Mouse (Mus musculus): ENCODE measurements at regions not wholly inside any gene's neighbourhood (a gene's known extent, or its start where the extent isn't known, plus 50 kb on each side); places are given as distances from the start of the nearest gene placed in this dataset.

- no peaks in the 10 kb centered on the region for H3K9me3 ChIP-seq (ENCODE audit: control insufficient read depth, low read length)
- H3K27ac ChIP-seq (ENCODE audit: low read depth, low read length), result no peak overlapping the region
- no peaks in the 10 kb centered on the region for H3K4me1 ChIP-seq (ENCODE audit: control insufficient read depth, insufficient read depth, low read length)
- no peak overlapping the region for H3K4me3 ChIP-seq (ENCODE audit: low read length)
- H3K4me2 ChIP-seq (replicated peaks; ENCODE audit: low read depth, low read length), result no peak overlapping the region
- no peak for ATAC-seq (ENCODE audit: low FRiP score, low TSS enrichment)
- H3K27me3 ChIP-seq (ENCODE audit: control insufficient read depth, insufficient read depth, low read length), result no peaks in the 10 kb centered on the region
- H3K9ac ChIP-seq (ENCODE audit: low read depth, low read length), result no peak overlapping the region
- WGBS, result 69% methylated on average over 5 of the region's 5 CpGs
- H3K36me3 ChIP-seq (ENCODE audit: control insufficient read depth, insufficient read depth, low read length), result no peaks in the 10 kb centered on the region
These were observed 92.8 kb upstream of the Mkln1 start for GRCm38 (mm10) chr6:31305736-31306135.

DNA sequence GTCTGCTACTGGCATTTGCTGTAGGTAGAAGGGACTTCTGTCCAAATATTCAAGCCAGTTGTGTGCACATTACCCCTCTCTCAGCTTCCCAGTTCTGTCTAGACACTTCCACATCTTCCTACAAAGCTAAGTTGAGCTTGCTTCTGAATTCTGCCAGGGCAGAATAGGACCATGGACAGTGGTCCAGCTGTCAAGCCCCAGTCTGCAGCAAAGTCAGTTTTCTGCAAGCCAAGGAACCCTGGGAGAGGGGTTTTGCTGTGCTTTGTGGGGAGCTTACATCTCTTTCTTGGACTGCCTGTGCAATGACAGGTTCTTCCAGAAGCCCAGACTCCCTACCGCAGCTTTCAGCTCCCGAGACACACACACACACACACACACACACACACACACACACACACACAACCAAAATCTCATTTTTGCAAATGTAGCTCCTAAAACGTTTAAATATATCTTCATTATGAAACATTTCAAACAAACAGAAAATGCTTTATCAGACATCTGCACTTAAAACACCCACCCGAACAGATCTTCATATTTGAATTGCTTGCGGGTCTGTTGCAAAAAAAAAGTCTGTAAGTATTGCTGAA, 91.4 kb upstream of the Mkln1 start:
- no peak overlapping the region for H3K9ac ChIP-seq (ENCODE audit: low read depth, low read length)
- no peaks in the 10 kb centered on the region for H3K27me3 ChIP-seq (ENCODE audit: control insufficient read depth, insufficient read depth, low read length)
- no peak for ATAC-seq (ENCODE audit: low FRiP score, low TSS enrichment)
- WGBS, result 64% methylated on average over 5 of the region's 5 CpGs
- no peak overlapping the region for H3K27ac ChIP-seq (ENCODE audit: low read depth, low read length)
- H3K36me3 ChIP-seq (ENCODE audit: control insufficient read depth, insufficient read depth, low read length), result no peaks in the 10 kb centered on the region
- no peaks in the 10 kb centered on the region for H3K4me1 ChIP-seq (ENCODE audit: control insufficient read depth, insufficient read depth, low read length)
- H3K4me2 ChIP-seq (replicated peaks; ENCODE audit: low read depth, low read length), result no peak overlapping the region
- H3K9me3 ChIP-seq (ENCODE audit: control insufficient read depth, low read length), result no peaks in the 10 kb centered on the region
- no peak overlapping the region for H3K4me3 ChIP-seq (ENCODE audit: low read length)

DNA sequence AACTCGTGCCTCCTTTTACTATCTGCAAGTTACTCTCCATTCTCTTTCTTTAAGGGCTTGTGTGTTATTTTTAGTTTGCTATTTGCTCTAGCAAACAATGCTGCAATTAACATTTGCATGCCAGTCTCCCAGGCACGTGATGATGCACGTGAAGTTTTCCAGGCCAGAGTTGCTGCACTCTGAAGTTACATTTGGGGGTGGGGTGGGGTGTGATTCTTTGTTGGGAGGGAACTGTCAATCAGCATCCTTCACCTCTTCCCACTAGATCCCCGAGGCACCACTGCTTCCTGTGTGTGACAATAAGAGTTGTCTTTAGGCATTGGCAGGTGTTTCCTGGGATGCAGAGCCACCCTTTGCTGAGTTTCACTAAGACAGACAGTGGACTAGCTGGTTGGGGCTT, 90.6 kb upstream of the Mkln1 start:
- H3K4me2 ChIP-seq (replicated peaks; ENCODE audit: low read depth, low read length), result no peak overlapping the region
- H3K27me3 ChIP-seq (ENCODE audit: control insufficient read depth, insufficient read depth, low read length), result no peaks in the 10 kb centered on the region
- no peaks in the 10 kb centered on the region for H3K36me3 ChIP-seq (ENCODE audit: control insufficient read depth, insufficient read depth, low read length)
- H3K4me1 ChIP-seq (ENCODE audit: control insufficient read depth, insufficient read depth, low read length), result no peaks in the 10 kb centered on the region
- no peak overlapping the region for H3K9ac ChIP-seq (ENCODE audit: low read depth, low read length)
- ATAC-seq (ENCODE audit: low FRiP score, low TSS enrichment), result no peak
- WGBS, result 31% methylated on average over 4 of the region's 4 CpGs
- no peak overlapping the region for H3K27ac ChIP-seq (ENCODE audit: low read depth, low read length)
- no peak overlapping the region for H3K4me3 ChIP-seq (ENCODE audit: low read length)
- no peaks in the 10 kb centered on the region for H3K9me3 ChIP-seq (ENCODE audit: control insufficient read depth, low read length)

DNA sequence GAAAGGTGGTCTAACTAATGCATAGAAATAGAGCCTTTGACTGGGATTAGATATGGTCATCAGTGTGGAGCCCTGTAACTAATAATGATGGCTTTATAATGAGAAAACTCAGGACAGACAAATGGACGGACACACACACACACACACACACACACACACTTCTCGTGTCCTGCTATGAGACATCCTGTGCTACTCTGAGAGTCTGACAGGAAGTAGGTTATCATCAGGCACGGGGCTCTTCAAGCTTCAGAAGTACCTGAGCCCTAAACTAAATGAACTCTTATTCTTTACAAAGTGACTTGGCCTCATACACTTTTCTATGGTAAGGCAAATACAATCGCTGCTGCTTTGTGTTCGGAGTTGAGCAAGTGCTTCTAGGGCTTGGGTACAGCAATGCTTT, 87.9 kb upstream of the Mkln1 start:
- no peaks in the 10 kb centered on the region for H3K27me3 ChIP-seq (ENCODE audit: control insufficient read depth, insufficient read depth, low read length)
- no peaks in the 10 kb centered on the region for H3K36me3 ChIP-seq (ENCODE audit: control insufficient read depth, insufficient read depth, low read length)
- no peak overlapping the region for H3K27ac ChIP-seq (ENCODE audit: low read depth, low read length)
- ATAC-seq (ENCODE audit: low FRiP score, low TSS enrichment), result no peak
- H3K4me3 ChIP-seq (ENCODE audit: low read length), result no peak overlapping the region
- no peaks in the 10 kb centered on the region for H3K4me1 ChIP-seq (ENCODE audit: control insufficient read depth, insufficient read depth, low read length)
- H3K9ac ChIP-seq (ENCODE audit: low read depth, low read length), result no peak overlapping the region
- WGBS, result 85% methylated on average over 5 of the region's 5 CpGs
- no peaks in the 10 kb centered on the region for H3K9me3 ChIP-seq (ENCODE audit: control insufficient read depth, low read length)
- H3K4me2 ChIP-seq (replicated peaks; ENCODE audit: low read depth, low read length), result no peak overlapping the region

- H3K36me3 ChIP-seq (ENCODE audit: control insufficient read depth, insufficient read depth, low read length), result no peaks in the 10 kb centered on the region
- no peak overlapping the region for H3K4me3 ChIP-seq (ENCODE audit: low read length)
- H3K27me3 ChIP-seq (ENCODE audit: control insufficient read depth, insufficient read depth, low read length), result no peaks in the 10 kb centered on the region
- ATAC-seq (ENCODE audit: low FRiP score, low TSS enrichment), result no peak
- H3K4me1 ChIP-seq (ENCODE audit: control insufficient read depth, insufficient read depth, low read length), result 0 out of 2 replicates have a peak, but pooled peaks cover 6% of the 10 kb centered on the region
- H3K27ac ChIP-seq (ENCODE audit: low read depth, low read length), result no peak overlapping the region
- no peak overlapping the region for H3K9ac ChIP-seq (ENCODE audit: low read depth, low read length)
- H3K9me3 ChIP-seq (ENCODE audit: control insufficient read depth, low read length), result no peaks in the 10 kb centered on the region
- 73% methylated on average over 5 of the region's 5 CpGs for WGBS
- no peak overlapping the region for H3K4me2 ChIP-seq (replicated peaks; ENCODE audit: low read depth, low read length)
These were observed 84.6 kb upstream of the Mkln1 start for GRCm38 (mm10) chr6:31313869-31314470.

DNA sequence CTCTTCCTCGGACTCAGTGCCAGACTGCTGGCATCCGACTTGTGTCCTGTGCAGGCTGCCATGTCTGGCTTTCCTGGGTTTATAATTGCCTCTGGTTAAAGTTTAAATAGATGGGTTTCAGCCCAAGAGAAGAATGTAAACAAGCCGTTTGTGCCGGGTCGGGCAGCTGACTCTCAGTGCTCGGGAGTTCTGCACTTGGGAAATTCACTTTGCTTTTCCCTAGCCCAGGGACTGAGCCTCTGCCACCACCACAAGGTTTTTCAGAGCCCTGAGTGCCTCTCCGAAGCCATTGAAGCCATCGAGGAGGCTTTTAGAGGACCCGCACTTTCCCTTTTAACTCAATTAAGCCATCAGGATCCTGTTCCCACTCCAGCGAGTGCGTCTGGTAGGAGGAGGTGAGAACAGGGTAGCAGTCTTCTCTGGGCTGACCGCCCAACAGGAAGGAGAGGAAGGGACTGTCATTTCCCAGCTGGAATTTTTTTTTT, 80.8 kb upstream of the Mkln1 start:
- 0 out of 2 replicates have a peak, but pooled peaks cover 6% of the 10 kb centered on the region for H3K4me1 ChIP-seq (ENCODE audit: control insufficient read depth, insufficient read depth, low read length)
- no peaks in the 10 kb centered on the region for H3K9me3 ChIP-seq (ENCODE audit: control insufficient read depth, low read length)
- no peak for ATAC-seq (ENCODE audit: low FRiP score, low TSS enrichment)
- H3K9ac ChIP-seq (ENCODE audit: low read depth, low read length), result peak overlapping the region; percentile 37; the same call in 1 of the 2 replicates
- WGBS, result 4% methylated on average over 12 of the region's 12 CpGs
- H3K36me3 ChIP-seq (ENCODE audit: control insufficient read depth, insufficient read depth, low read length), result no peaks in the 10 kb centered on the region
- peak overlapping the region; percentile 55; the same call in 1 of the 2 replicates for H3K27ac ChIP-seq (ENCODE audit: low read depth, low read length)
- H3K27me3 ChIP-seq (ENCODE audit: control insufficient read depth, insufficient read depth, low read length), result no peaks in the 10 kb centered on the region
- H3K4me3 ChIP-seq (ENCODE audit: low read length), result peak overlapping the region; percentile 28
- peak overlapping the region; percentile 34 for H3K4me2 ChIP-seq (replicated peaks; ENCODE audit: low read depth, low read length)

DNA sequence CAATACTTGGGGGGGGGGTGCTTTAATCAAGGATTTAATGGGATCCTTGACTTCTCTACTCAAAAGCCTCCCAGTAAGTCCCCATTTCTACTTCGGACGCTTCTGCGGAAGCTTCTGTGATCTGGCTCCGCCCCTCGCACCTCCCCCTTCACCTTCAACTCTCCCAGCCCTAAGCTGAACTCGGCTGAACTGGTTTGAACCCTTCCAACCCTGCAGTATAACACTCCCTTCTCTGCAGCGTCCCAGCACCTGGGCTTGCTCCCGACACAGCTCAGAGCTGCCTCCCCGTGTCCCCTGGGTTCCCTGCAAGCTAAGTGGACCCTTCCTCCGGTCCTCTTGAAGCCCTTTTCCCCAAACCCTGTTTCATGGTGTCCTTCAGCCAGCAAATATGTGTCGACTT, 80.0 kb upstream of the Mkln1 start:
- H3K4me2 ChIP-seq (replicated peaks; ENCODE audit: low read depth, low read length), result peak overlapping the region; percentile 34
- ATAC-seq (ENCODE audit: low FRiP score, low TSS enrichment), result peak; percentile 89
- peak overlapping the region; percentile 55; the same call in 1 of the 2 replicates for H3K27ac ChIP-seq (ENCODE audit: low read depth, low read length)
- H3K9me3 ChIP-seq (ENCODE audit: control insufficient read depth, low read length), result no peaks in the 10 kb centered on the region
- 0 out of 2 replicates have a peak, but pooled peaks cover 6% of the 10 kb centered on the region for H3K4me1 ChIP-seq (ENCODE audit: control insufficient read depth, insufficient read depth, low read length)
- no peaks in the 10 kb centered on the region for H3K36me3 ChIP-seq (ENCODE audit: control insufficient read depth, insufficient read depth, low read length)
- 2% methylated on average over 11 of the region's 11 CpGs for WGBS
- peak overlapping the region; percentile 28 for H3K4me3 ChIP-seq (ENCODE audit: low read length)
- H3K27me3 ChIP-seq (ENCODE audit: control insufficient read depth, insufficient read depth, low read length), result no peaks in the 10 kb centered on the region
- no peak overlapping the region for H3K9ac ChIP-seq (ENCODE audit: low read depth, low read length)

- 66% methylated on average over 2 of the region's 2 CpGs for WGBS
- H3K9ac ChIP-seq (ENCODE audit: low read depth, low read length), result no peak overlapping the region
- no peak overlapping the region for H3K4me2 ChIP-seq (replicated peaks; ENCODE audit: low read depth, low read length)
- ATAC-seq (ENCODE audit: low FRiP score, low TSS enrichment), result no peak
- H3K27ac ChIP-seq (ENCODE audit: low read depth, low read length), result no peak overlapping the region
- no peaks in the 10 kb centered on the region for H3K9me3 ChIP-seq (ENCODE audit: control insufficient read depth, low read length)
- 0 out of 2 replicates have a peak, but pooled peaks cover 6% of the 10 kb centered on the region for H3K4me1 ChIP-seq (ENCODE audit: control insufficient read depth, insufficient read depth, low read length)
- H3K4me3 ChIP-seq (ENCODE audit: low read length), result no peak overlapping the region
- H3K27me3 ChIP-seq (ENCODE audit: control insufficient read depth, insufficient read depth, low read length), result no peaks in the 10 kb centered on the region
- no peaks in the 10 kb centered on the region for H3K36me3 ChIP-seq (ENCODE audit: control insufficient read depth, insufficient read depth, low read length)
These were observed 79.1 kb upstream of the Mkln1 start for GRCm38 (mm10) chr6:31319431-31319830.

DNA sequence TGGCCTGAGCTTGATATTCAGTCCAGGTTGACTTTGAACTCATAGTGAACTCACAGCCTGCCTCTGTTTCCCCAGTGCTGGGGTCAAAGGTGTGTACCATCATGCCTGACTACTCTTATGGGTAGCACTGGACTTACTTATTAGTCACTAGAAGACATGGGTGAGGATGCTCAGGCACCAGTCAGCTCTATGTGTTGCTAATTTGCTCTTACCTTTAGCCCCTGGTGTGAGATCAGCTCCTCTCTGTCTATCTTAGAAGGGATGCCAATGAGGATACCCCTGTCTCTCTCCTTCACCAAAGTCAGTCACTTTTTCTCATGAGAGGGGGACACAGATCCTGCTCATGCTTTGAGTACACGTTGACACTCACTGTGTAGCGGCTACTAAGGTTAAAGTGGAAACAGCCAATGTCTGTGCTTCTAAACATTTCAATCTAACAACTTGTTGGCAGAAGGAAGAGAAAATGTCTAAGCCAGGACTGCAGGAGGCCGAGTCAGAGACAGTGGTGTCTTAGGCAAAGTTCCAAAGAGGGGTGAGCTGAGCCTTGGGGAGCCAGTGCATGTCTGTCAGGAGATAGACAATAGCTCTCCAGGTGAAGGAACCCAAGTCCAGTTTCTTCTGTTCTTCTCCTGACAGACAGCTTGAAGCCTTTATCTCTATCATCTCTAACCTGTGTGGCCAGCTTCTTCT, 78.2 kb upstream of the Mkln1 start:
- H3K4me3 ChIP-seq (ENCODE audit: low read length), result no peak overlapping the region
- no peaks in the 10 kb centered on the region for H3K27me3 ChIP-seq (ENCODE audit: control insufficient read depth, insufficient read depth, low read length)
- no peak for ATAC-seq (ENCODE audit: low FRiP score, low TSS enrichment)
- no peak overlapping the region for H3K27ac ChIP-seq (ENCODE audit: low read depth, low read length)
- no peaks in the 10 kb centered on the region for H3K9me3 ChIP-seq (ENCODE audit: control insufficient read depth, low read length)
- no peak overlapping the region for H3K9ac ChIP-seq (ENCODE audit: low read depth, low read length)
- H3K4me2 ChIP-seq (replicated peaks; ENCODE audit: low read depth, low read length), result no peak overlapping the region
- H3K36me3 ChIP-seq (ENCODE audit: control insufficient read depth, insufficient read depth, low read length), result no peaks in the 10 kb centered on the region
- WGBS, result 78% methylated on average over 3 of the region's 3 CpGs
- H3K4me1 ChIP-seq (ENCODE audit: control insufficient read depth, insufficient read depth, low read length), result 0 out of 2 replicates have a peak, but pooled peaks cover 6% of the 10 kb centered on the region
